Mouse (Mus musculus): ENCODE results near the gene Pde4dip. TPM values are rescaled to one million over a fixed set of nuclear protein-coding genes. Genes with fewer than 3 reads are reported as not detected.

Pde4dip gene
- total RNA-seq, 2 experiments from 2014 or later, result 243 to 274 TPM

Small RNAs within 50 kb of the gene (microRNA-seq; reads per million reads assigned to microRNA genes)
- 0 reads per million in 2 experiments for gene Mir7225

Other genes with a start within 250 kb of the Pde4dip start
- 10 to 100 TPM; 29.8 to 31.8 TPM for gene Prkab2, start 230.5 kb downstream of the Pde4dip start, total RNA-seq (2021)
- not detected for gene Gm17651, start 214.0 kb downstream of the Pde4dip start, total RNA-seq (2021)
- gene Sec22b, start 12.5 kb upstream of the Pde4dip start, total RNA-seq (2021), result 10 to 100 TPM; 69.4 to 69.5 TPM
- 10 to 100 TPM; 14.9 to 15.0 TPM for gene Notch2, start 124.8 kb upstream of the Pde4dip start, total RNA-seq (2021)

Measured in left cerebral cortex, postnatal 14 days (tissue).